Mouse (Mus musculus): Measurements from ENCODE around the gene Mum1. TPM values are rescaled to one million over a fixed set of nuclear protein-coding genes. Genes with fewer than 3 reads are reported as not detected.
A peak's percentile ranks its signal among the peaks of the same experiment; 100 is the strongest.

Gene Mum1
- polyA plus RNA-seq, 1 experiment, result 27.2 TPM

DNA sequence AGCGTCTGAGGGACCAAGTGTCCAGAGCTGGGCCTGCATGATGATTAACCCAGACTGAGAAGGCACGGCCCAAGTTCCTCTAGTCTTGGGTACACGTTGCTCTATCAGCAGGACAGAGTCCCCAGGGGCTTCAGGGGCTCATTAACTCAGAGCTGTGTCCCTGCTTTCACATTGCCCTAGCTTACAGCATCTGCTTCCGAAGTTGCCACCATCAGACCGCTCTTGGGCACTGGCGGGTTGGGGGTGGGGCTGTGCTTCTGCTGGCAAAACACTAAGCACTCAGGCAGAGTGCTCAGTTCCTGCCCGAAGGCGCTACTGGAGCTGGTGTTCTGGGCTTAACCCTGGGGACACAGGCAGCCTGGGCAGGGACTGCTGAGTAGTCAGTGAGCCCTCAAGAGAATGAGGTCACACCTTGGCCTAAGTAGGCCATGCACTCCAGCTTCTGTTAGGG lies 55.7 kb downstream of the Mum1 start:
- no peak overlapping the region for H3K4me3 ChIP-seq (ENCODE audit: insufficient read depth, low read length)
- H3K27ac ChIP-seq (ENCODE audit: insufficient read depth, low read depth, low read length), result no peak overlapping the region
- TF ChIP-seq CTCF (IDR thresholded peaks at IDR 0.05; ENCODE audit: low read depth, low read length), result no peak
- no peak for TF ChIP-seq POLR2A (IDR thresholded peaks at IDR 0.05; ENCODE audit: borderline replicate concordance, low read depth, low read length)
- no peaks in the 10 kb centered on the region for H3K4me1 ChIP-seq (ENCODE audit: control insufficient read depth, insufficient read depth, low read length)

DNA sequence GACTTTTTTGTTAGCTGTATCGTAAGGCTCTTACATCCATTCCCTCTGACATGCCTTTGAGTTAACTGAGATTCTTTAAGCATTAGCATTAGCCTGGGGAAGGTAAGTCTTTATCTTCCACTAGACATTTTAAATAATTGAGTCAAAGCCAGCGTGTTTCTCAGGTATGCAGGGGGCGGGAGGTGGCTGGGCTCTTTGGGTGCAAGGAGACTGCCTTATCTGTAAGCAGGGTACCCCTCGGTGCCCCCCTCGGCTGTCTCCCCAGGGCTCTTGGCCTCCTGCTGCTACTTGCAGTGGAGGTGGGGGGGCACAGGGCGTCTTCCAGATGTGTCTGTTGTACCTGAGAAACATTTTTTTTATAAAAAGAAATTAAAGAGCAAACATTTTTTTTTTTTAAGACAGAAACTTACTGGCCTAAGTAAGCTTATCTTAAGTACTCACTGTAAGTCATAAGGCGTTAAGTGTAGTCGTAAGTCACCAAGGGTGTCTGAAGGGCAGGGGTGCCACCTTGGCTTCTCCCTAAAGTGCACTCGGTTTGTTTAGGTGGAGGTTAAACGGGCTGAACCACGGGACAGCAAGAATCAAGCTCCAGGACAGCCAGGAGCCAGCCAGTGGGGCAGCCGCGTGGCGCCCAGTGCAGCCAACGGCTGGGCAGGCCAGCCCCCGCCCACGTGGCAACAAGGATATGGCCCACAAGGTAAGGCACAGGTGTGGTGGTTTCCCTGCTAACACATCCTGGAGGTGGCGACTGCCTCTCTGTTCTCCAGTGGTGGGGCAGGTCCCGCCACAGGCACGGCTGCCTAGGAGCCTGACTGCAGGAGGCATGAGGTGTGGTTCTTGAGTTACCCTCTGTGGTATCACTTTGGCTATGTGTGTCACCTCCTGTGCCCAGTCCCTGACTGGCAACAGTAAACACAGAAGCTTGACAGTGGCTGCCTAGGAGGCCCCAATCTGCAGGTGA lies 56.5 kb downstream of the Mum1 start:
- Histone ChIP-seq H3K27ac (ENCODE audit: insufficient read depth, low read depth, low read length) (no peak overlapping the region), H3K4me3 (ENCODE audit: insufficient read depth, low read length) (no peak overlapping the region), H3K4me1 (ENCODE audit: control insufficient read depth, insufficient read depth, low read length) (no peaks in the 10 kb centered on the region)
- TF ChIP-seq POLR2A (IDR thresholded peaks at IDR 0.05; ENCODE audit: borderline replicate concordance, low read depth, low read length) (no peak), CTCF (IDR thresholded peaks at IDR 0.05; ENCODE audit: low read depth, low read length) (no peak)

DNA sequence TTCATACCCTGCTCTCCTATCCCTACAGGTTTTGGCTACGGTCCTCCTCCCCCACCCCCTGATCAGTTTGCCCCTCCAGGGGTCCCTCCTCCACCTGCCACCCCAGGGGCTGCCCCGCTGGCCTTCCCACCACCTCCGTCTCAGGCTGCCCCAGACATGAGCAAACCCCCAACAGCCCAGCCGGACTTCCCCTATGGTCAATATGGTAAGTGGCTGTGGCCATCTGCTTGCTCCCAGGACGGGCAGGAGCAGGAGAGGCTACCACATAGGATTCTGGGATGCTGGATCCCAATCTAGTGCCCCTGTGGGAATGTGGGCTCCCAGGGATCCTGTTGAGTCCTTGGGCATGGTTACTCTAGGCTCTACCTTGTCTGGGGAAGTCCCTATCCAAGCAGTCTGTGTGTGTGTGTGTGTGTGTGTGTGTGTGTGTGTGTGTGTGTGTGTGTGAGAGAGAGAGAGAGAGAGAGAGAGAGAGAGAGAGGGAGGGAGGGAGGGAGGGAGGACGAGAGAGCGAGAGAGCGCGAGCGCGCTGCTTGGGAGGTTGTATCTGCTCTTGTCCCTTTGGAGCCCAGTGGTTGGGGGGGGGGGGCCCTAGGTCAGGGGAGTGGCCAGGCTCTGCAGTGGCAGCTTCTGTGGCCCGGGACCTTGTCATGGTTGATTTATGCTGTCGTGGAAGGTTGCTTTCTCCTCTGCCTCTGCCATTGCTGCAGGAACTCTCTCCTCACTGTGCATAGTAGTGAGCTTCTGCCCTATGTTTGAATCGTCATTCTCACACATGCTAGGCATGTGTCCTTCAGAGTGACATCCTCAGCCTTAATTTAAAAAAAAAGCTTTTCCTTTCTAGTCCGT lies 59.2 kb downstream of the Mum1 start:
- Histone ChIP-seq H3K27ac (ENCODE audit: insufficient read depth, low read depth, low read length) (no peak overlapping the region), H3K4me3 (ENCODE audit: insufficient read depth, low read length) (no peak overlapping the region), H3K4me1 (ENCODE audit: control insufficient read depth, insufficient read depth, low read length) (no peaks in the 10 kb centered on the region)
- no peak for TF ChIP-seq POLR2A (IDR thresholded peaks at IDR 0.05; ENCODE audit: borderline replicate concordance, low read depth, low read length)
- TF ChIP-seq CTCF (IDR thresholded peaks at IDR 0.05; ENCODE audit: low read depth, low read length), result no peak

DNA sequence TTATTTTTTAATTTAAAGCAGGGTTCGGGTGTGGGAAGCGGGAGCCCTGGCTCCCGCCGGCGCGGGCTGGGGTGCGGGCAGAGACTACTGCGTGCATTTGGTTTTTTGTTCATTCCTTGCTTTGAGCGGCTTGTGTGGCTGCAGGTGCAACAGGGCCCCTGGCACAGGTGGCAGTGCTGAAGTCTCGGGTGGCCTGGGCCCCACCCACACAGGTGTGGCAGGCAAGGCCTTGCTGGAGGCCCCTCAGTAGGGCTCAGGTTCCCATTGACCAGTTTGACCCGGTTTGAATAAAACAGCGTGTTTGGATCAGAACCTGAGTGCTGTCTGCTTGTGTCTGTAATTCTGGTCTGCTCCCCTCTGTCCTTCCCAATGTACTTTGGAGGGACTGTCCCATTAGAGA lies 61.9 kb downstream of the Mum1 start:
- TF ChIP-seq POLR2A (IDR thresholded peaks at IDR 0.05; ENCODE audit: borderline replicate concordance, low read depth, low read length) (no peak), CTCF (IDR thresholded peaks at IDR 0.05; ENCODE audit: low read depth, low read length) (no peak)
- Histone ChIP-seq H3K4me3 (ENCODE audit: insufficient read depth, low read length) (no peak overlapping the region), H3K27ac (ENCODE audit: insufficient read depth, low read depth, low read length) (no peak overlapping the region), H3K4me1 (ENCODE audit: control insufficient read depth, insufficient read depth, low read length) (no peaks in the 10 kb centered on the region)

DNA sequence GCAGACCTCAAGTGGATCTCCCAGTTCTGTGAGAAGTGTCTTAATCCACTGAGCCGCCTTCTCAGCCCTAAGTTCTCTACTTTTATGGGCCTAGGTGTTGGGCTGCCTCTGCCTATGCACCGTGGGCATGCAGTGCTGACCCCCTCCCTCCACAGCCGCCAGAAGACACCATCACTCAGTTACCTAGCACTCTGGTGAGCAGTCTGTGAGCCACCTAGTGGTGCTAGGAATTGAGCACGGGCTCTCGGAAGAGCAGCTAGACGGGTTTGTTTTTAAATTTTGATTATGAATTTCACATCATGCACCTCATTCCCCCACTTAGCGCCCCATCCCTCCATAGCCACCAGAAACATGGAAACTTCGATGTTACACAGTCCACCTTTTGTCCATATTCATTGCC lies 62.4 kb downstream of the Mum1 start:
- TF ChIP-seq POLR2A (IDR thresholded peaks at IDR 0.05; ENCODE audit: borderline replicate concordance, low read depth, low read length) (no peak), CTCF (IDR thresholded peaks at IDR 0.05; ENCODE audit: low read depth, low read length) (no peak)
- Histone ChIP-seq H3K4me3 (ENCODE audit: insufficient read depth, low read length) (no peak overlapping the region), H3K4me1 (ENCODE audit: control insufficient read depth, insufficient read depth, low read length) (no peaks in the 10 kb centered on the region), H3K27ac (ENCODE audit: insufficient read depth, low read depth, low read length) (no peak overlapping the region)

DNA sequence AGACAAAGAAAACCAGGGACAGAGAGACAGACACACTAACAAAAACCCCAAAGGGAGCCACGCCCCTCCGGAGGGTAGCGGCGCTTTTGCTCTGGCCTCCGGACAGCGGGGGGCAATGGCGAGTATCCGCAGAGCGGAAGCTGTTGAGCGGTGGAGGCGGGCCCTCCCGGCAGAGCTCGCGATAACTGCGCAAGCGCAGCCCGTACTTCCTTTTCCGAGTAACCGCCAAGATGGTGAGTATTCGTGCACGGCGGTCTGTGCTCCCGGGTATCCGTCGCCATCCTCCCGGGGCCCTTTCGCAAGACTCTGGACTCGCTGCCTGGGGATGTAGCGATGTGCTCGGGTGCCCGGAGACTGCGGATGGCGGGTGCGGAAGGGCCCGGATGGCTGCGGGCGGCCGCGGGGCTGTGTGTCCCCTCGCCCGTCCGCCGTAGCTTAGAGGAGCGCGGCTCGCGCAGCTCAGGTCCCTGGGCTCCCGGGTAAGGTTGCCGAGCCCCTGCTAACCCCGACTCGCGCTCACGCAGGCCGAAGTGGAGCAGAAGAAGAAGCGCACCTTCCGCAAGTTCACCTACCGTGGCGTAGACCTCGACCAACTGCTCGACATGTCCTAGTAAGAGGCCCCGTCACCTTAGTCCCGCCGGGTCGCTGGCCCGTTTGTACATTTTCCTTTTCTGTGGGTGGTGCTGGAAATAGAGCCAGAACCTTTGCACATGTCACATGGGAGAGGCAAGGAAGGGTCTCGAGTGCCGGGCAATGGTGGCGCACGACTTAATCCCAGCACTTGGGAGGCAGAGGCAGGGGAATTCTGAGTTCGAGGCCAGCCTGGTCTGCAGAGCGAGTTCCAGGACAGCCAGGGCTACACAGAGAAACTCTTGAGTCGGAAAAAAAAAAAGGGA lies 66.3 kb downstream of the Mum1 start, which contains the start of gene Rps15:
Gene Rps15, plus strand, starts transcription at position 203 of the 896 bp plus-strand sequence.
- H3K27ac ChIP-seq (ENCODE audit: insufficient read depth, low read depth, low read length), result peak within 1 kb of the TSS; percentile 67
- no peak; the same call in 1 of the 2 replicates for TF ChIP-seq CTCF (IDR thresholded peaks at IDR 0.05; ENCODE audit: low read depth, low read length)
- TF ChIP-seq POLR2A (IDR thresholded peaks at IDR 0.05; ENCODE audit: borderline replicate concordance, low read depth, low read length), result 0 out of 2 replicates have a peak, but pooled peaks have one; percentile 84
- H3K4me1 ChIP-seq (ENCODE audit: control insufficient read depth, insufficient read depth, low read length), result peaks cover 3% of the 10 kb centered on the region; the same call in 1 of the 2 replicates
- H3K4me3 ChIP-seq (ENCODE audit: insufficient read depth, low read length), result peak within 1 kb of the TSS; percentile 93

DNA sequence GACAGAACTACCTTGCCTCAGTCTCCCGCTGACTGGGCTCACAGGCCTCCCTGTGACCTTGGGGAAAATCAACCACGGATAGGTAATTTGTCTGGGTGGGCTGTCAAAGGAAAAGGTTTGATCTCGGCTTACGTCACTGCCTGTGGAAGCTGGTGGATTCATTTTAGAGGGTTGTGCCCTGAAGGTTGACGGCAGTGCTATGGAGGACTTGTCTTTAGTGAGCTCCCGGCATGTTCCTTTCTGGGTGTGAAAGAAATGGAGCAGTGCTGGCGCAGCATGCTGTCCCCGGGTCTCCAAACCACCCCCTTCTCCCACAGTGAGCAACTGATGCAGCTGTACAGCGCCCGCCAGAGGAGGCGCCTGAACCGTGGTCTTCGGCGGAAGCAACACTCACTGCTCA lies 67.1 kb downstream of the Mum1 start:
- TF ChIP-seq POLR2A (IDR thresholded peaks at IDR 0.05; ENCODE audit: borderline replicate concordance, low read depth, low read length) (no peak), CTCF (IDR thresholded peaks at IDR 0.05; ENCODE audit: low read depth, low read length) (no peak)
- peaks cover 3% of the 10 kb centered on the region; the same call in 1 of the 2 replicates for H3K4me1 ChIP-seq (ENCODE audit: control insufficient read depth, insufficient read depth, low read length)
- peak overlapping the region; percentile 93 for H3K4me3 ChIP-seq (ENCODE audit: insufficient read depth, low read length)
- peak overlapping the region; percentile 67 for H3K27ac ChIP-seq (ENCODE audit: insufficient read depth, low read depth, low read length)

Other genes with a start within 250 kb of the Mum1 start
- gene Tmem259, start 242.1 kb upstream of the Mum1 start, polyA plus RNA-seq (2012; ENCODE audit: insufficient read depth, insufficient read length, missing spikeins), result 86.5 and 101 TPM in 2 replicates
- 37.5 and 41.5 TPM in 2 replicates for gene Cnn2, start 237.8 kb upstream of the Mum1 start, polyA plus RNA-seq (2012; ENCODE audit: insufficient read depth, insufficient read length, missing spikeins)
- 24.6 and 27.5 TPM in 2 replicates for gene Abca7, start 229.9 kb upstream of the Mum1 start, polyA plus RNA-seq (2012; ENCODE audit: insufficient read depth, insufficient read length, missing spikeins)
- 218 TPM in 2 replicates for gene Arhgap45, start 209.8 kb upstream of the Mum1 start, polyA plus RNA-seq (2012; ENCODE audit: insufficient read depth, insufficient read length, missing spikeins)
- gene Polr2e, start 186.6 kb upstream of the Mum1 start, polyA plus RNA-seq (2012; ENCODE audit: insufficient read depth, insufficient read length, missing spikeins), result 53.0 and 55.5 TPM in 2 replicates
- gene Gpx4, start 179.3 kb upstream of the Mum1 start, polyA plus RNA-seq (2012; ENCODE audit: insufficient read depth, insufficient read length, missing spikeins), result 311 and 322 TPM in 2 replicates
- 54.5 and 55.8 TPM in 2 replicates for gene Sbno2, start 120.9 kb upstream of the Mum1 start, polyA plus RNA-seq (2012; ENCODE audit: insufficient read depth, insufficient read length, missing spikeins)
- 104 TPM in 2 replicates for gene Stk11, start 110.6 kb upstream of the Mum1 start, polyA plus RNA-seq (2012; ENCODE audit: insufficient read depth, insufficient read length, missing spikeins)
- gene Atp5d, start 87.8 kb upstream of the Mum1 start, polyA plus RNA-seq (2012; ENCODE audit: insufficient read depth, insufficient read length, missing spikeins), result 198 TPM in 2 replicates
- gene Cbarp, start 85.6 kb upstream of the Mum1 start, polyA plus RNA-seq (2012; ENCODE audit: insufficient read depth, insufficient read length, missing spikeins), result 2.0 and 2.9 TPM in 2 replicates
- 32.9 and 40.5 TPM in 2 replicates for gene Midn, start 78.2 kb upstream of the Mum1 start, polyA plus RNA-seq (2012; ENCODE audit: insufficient read depth, insufficient read length, missing spikeins)
- gene Cirbp, start 60.4 kb upstream of the Mum1 start, polyA plus RNA-seq (2012; ENCODE audit: insufficient read depth, insufficient read length, missing spikeins), result 48.0 and 49.8 TPM in 2 replicates
- 22.7 and 23.9 TPM in 2 replicates for gene 1600002K03Rik, start 53.5 kb upstream of the Mum1 start, polyA plus RNA-seq (2012; ENCODE audit: insufficient read depth, insufficient read length, missing spikeins)
- gene Efna2, start 47.0 kb upstream of the Mum1 start, polyA plus RNA-seq (2012; ENCODE audit: insufficient read depth, insufficient read length, missing spikeins), result 0.51 and 1.0 TPM in 2 replicates
- 104 and 108 TPM in 2 replicates for gene Ndufs7, start 22.7 kb downstream of the Mum1 start, polyA plus RNA-seq (2012; ENCODE audit: insufficient read depth, insufficient read length, missing spikeins)
- gene Gamt, start 34.6 kb downstream of the Mum1 start, polyA plus RNA-seq (2012; ENCODE audit: insufficient read depth, insufficient read length, missing spikeins), result 19.5 and 26.3 TPM in 2 replicates
- 103 and 109 TPM in 2 replicates for gene Dazap1, start 35.1 kb downstream of the Mum1 start, polyA plus RNA-seq (2012; ENCODE audit: insufficient read depth, insufficient read length, missing spikeins)
- gene Rps15, start 66.0 kb downstream of the Mum1 start, polyA plus RNA-seq (2012; ENCODE audit: insufficient read depth, insufficient read length, missing spikeins), result 1,336 and 1,616 TPM in 2 replicates
- gene Apc2, start 69.5 kb downstream of the Mum1 start, polyA plus RNA-seq (2012; ENCODE audit: insufficient read depth, insufficient read length, missing spikeins), result 0.25 and 0.81 TPM in 2 replicates
- gene 2310011J03Rik, start 94.1 kb downstream of the Mum1 start, polyA plus RNA-seq (2012; ENCODE audit: insufficient read depth, insufficient read length, missing spikeins), result 38.8 and 39.3 TPM in 2 replicates
- gene Pcsk4, start 103.1 kb downstream of the Mum1 start, polyA plus RNA-seq (2012; ENCODE audit: insufficient read depth, insufficient read length, missing spikeins), result 2.2 and 2.5 TPM in 2 replicates
- gene Reep6, start 103.5 kb downstream of the Mum1 start, polyA plus RNA-seq (2012; ENCODE audit: insufficient read depth, insufficient read length, missing spikeins), result 1.5 TPM in 1 of 2 replicates, not detected in the other
- 7.6 and 8.8 TPM in 2 replicates for gene Adamtsl5, start 122.0 kb downstream of the Mum1 start, polyA plus RNA-seq (2012; ENCODE audit: insufficient read depth, insufficient read length, missing spikeins)
- gene Plk5, start 130.0 kb downstream of the Mum1 start, polyA plus RNA-seq (2012; ENCODE audit: insufficient read depth, insufficient read length, missing spikeins), result not detected in 2 replicates
- 5.8 and 8.3 TPM in 2 replicates for gene Mex3d, start 161.2 kb downstream of the Mum1 start, polyA plus RNA-seq (2012; ENCODE audit: insufficient read depth, insufficient read length, missing spikeins)
- 55.6 and 58.2 TPM in 2 replicates for gene Mbd3, start 173.1 kb downstream of the Mum1 start, polyA plus RNA-seq (2012; ENCODE audit: insufficient read depth, insufficient read length, missing spikeins)
- 175 and 193 TPM in 2 replicates for gene Uqcr11, start 180.4 kb downstream of the Mum1 start, polyA plus RNA-seq (2012; ENCODE audit: insufficient read depth, insufficient read length, missing spikeins)
- 25.5 and 27.4 TPM in 2 replicates for gene Tcf3, start 207.2 kb downstream of the Mum1 start, polyA plus RNA-seq (2012; ENCODE audit: insufficient read depth, insufficient read length, missing spikeins)